Mouse (Mus musculus) spleen, adult 2 months (tissue): ENCODE measurements at regions not wholly inside any gene's neighbourhood (a gene's known extent, or its start where the extent isn't known, plus 50 kb on each side); places are given as distances from the start of the nearest gene placed in this dataset.

Experiments
- DNase-seq, 2 experiments: peaks; one replicate each; pipeline versions ENCODE4 v3.0.0 to v3.0.0-alpha.2; 2012 to 2021; ENCODE audit warnings: low spot score in 2 of 2, low read depth in 1 of 2
- H3K27ac ChIP-seq: fragments of 200-500 bp; 2 replicates; pipeline ENCODE4 v1.5.1; 2012; ENCODE audit warnings: low read length, inconsistent platforms; ENCODE audit not compliant: insufficient read depth
- H3K27me3 ChIP-seq: fragments of 200-500 bp; 2 replicates; pipeline ENCODE4 v1.6.1; 2012; ENCODE audit warnings: mild to moderate bottlenecking, moderate library complexity, low read length, inconsistent platforms; ENCODE audit not compliant: control insufficient read depth, insufficient read depth
- H3K36me3 ChIP-seq: fragments of 200-500 bp; 2 replicates; pipeline ENCODE4 v1.6.1; 2012; ENCODE audit warnings: mild to moderate bottlenecking, low read length, inconsistent platforms; ENCODE audit not compliant: control insufficient read depth, insufficient read depth
- H3K4me1 ChIP-seq: fragments of 200-500 bp; 2 replicates; pipeline ENCODE4 v1.6.1; 2011; ENCODE audit warnings: inconsistent platforms; ENCODE audit not compliant: control insufficient read depth, insufficient read depth, insufficient read length
- H3K4me3 ChIP-seq: fragments of 200-500 bp; 2 replicates; pipeline ENCODE4 v1.5.1; 2011; ENCODE audit warnings: mild to moderate bottlenecking, inconsistent platforms; ENCODE audit not compliant: insufficient read depth, insufficient read length; ENCODE audit errors: extremely low read depth
- CTCF ChIP-seq: fragments of 200-500 bp; IDR thresholded peaks from 2 replicates; pipeline ENCODE4 v1.5.1; 2011; ENCODE audit warnings: mild to moderate bottlenecking, inconsistent platforms; ENCODE audit not compliant: insufficient read depth, insufficient read length, insufficient replicate concordance; ENCODE audit errors: extremely low read depth
- POLR2A ChIP-seq: fragments of 200-500 bp; IDR thresholded peaks from 2 replicates; pipeline ENCODE4 v1.6.1; 2011; ENCODE audit warnings: low read depth, low read length, inconsistent platforms
- WGBS: fragments of 180-500 bp; shearing (Covaris S2); methylation state at CpG from one replicate; pipeline ENCODE4 v1.1.7; 2018; 5-methylcytosine and 5-hydroxymethylcytosine counted together

- Histone ChIP-seq H3K27me3 (no peaks in the 10 kb centered on the region), H3K36me3 (no peaks in the 10 kb centered on the region), H3K4me1 (no peaks in the 10 kb centered on the region), H3K4me3 (no peak overlapping the region), H3K27ac (no peak overlapping the region)
- TF ChIP-seq POLR2A (no peak), CTCF (no peak)
- WGBS = 75% methylated on average over 6 of the region's 6 CpGs
- DNase-seq = no peak
Measured at GRCm38 (mm10) chr7:36022489-36022888, 219.7 kb upstream of the Zfp507 start.

- TF ChIP-seq CTCF = no peak
- TF ChIP-seq POLR2A = no peak
- H3K27me3 ChIP-seq = no peaks in the 10 kb centered on the region
- no peaks in the 10 kb centered on the region for H3K36me3 ChIP-seq
- H3K27ac ChIP-seq = no peak overlapping the region
- no peaks in the 10 kb centered on the region for H3K4me1 ChIP-seq
- WGBS = 33% methylated on average over 19 of the region's 19 CpGs
- no peak overlapping the region for H3K4me3 ChIP-seq
- no peak for DNase-seq
Measured at GRCm38 (mm10) chr7:36016926-36017753, 214.3 kb upstream of the Zfp507 start.

- TF ChIP-seq POLR2A = no peak
- TF ChIP-seq CTCF = no peak
- whole genome bisulfite sequencing = 83% methylated on average over 5 of the region's 5 CpGs
- H3K27ac ChIP-seq = no peak overlapping the region
- no peaks in the 10 kb centered on the region for H3K36me3 ChIP-seq
- H3K27me3 ChIP-seq = no peaks in the 10 kb centered on the region
- DNase-seq = no peak
- no peak overlapping the region for H3K4me3 ChIP-seq
- no peaks in the 10 kb centered on the region for H3K4me1 ChIP-seq
Measured at GRCm38 (mm10) chr7:35996609-35997008, 193.8 kb upstream of the Zfp507 start.

GRCm38 (mm10) chr7:35992511-35992910 is 189.7 kb upstream of the Zfp507 start:
- Histone ChIP-seq H3K4me3 (no peak overlapping the region), H3K36me3 (no peaks in the 10 kb centered on the region), H3K27ac (no peak overlapping the region), H3K4me1 (no peaks in the 10 kb centered on the region), H3K27me3 (no peaks in the 10 kb centered on the region)
- 14% methylated on average over 8 of the region's 8 CpGs for WGBS
- DNase-seq = peak in 1 of 2 experiments; percentile 1
- TF ChIP-seq POLR2A (no peak), CTCF (no peak)

GRCm38 (mm10) chr7:35991141-35991540 is 188.3 kb upstream of the Zfp507 start:
- Histone ChIP-seq H3K27me3 (no peaks in the 10 kb centered on the region), H3K27ac (no peak overlapping the region), H3K4me3 (no peak overlapping the region), H3K4me1 (no peaks in the 10 kb centered on the region), H3K36me3 (no peaks in the 10 kb centered on the region)
- DNase-seq = peak in 1 of 2 experiments; percentile 7
- WGBS = 6% methylated on average over 5 of the region's 5 CpGs
- TF ChIP-seq POLR2A = no peak
- no peak for TF ChIP-seq CTCF

GRCm38 (mm10) chr7:35989456-35989855 is 186.7 kb upstream of the Zfp507 start:
- 87% methylated on average over 8 of the region's 8 CpGs for WGBS
- H3K27ac ChIP-seq = no peak overlapping the region
- H3K4me1 ChIP-seq = no peaks in the 10 kb centered on the region
- DNase-seq = no peak
- H3K4me3 ChIP-seq = no peak overlapping the region
- no peaks in the 10 kb centered on the region for H3K27me3 ChIP-seq
- TF ChIP-seq POLR2A (no peak), CTCF (no peak)
- H3K36me3 ChIP-seq = no peaks in the 10 kb centered on the region

GRCm38 (mm10) chr7:35988449-35989109 is 185.8 kb upstream of the Zfp507 start:
- no peak overlapping the region for H3K27ac ChIP-seq
- DNase-seq = no peak
- no peak for TF ChIP-seq CTCF
- TF ChIP-seq POLR2A = no peak
- H3K4me1 ChIP-seq = no peaks in the 10 kb centered on the region
- WGBS = 85% methylated on average over 13 of the region's 13 CpGs
- no peaks in the 10 kb centered on the region for H3K36me3 ChIP-seq
- no peaks in the 10 kb centered on the region for H3K27me3 ChIP-seq
- H3K4me3 ChIP-seq = no peak overlapping the region
